Mouse (Mus musculus): ENCODE data around the gene Gnai3. TPM values are rescaled to one million over a fixed set of nuclear protein-coding genes. Genes with fewer than 3 reads are reported as not detected.

Gnai3 gene
- polyA plus RNA-seq, 1 experiment from 2014 or later: 146 TPM

- no peaks in the 10 kb centered on the region for H3K27me3 ChIP-seq (replicated peaks; ENCODE audit: control insufficient read depth, insufficient read depth, low read length)
- DNase-seq (ENCODE audit: low spot score) (no peak), ATAC-seq (replicated peaks; ENCODE audit: low FRiP score) (no peak)
- H3K27ac ChIP-seq (ENCODE audit: low read depth, low read length): no peak overlapping the region
- WGBS: 80% methylated on average over 4 of the region's 4 CpGs
- H3K4me3 ChIP-seq (ENCODE audit: low read depth, low read length): no peak overlapping the region
- H3K36me3 ChIP-seq (ENCODE audit: control insufficient read depth, insufficient read depth, low read length): no peaks in the 10 kb centered on the region; the same call in 1 of the 2 replicates
- H3K4me2 ChIP-seq: no peak overlapping the region
- H3K9me3 ChIP-seq (ENCODE audit: control insufficient read depth, low read length): no peaks in the 10 kb centered on the region
- no peak overlapping the region for H3K9ac ChIP-seq (ENCODE audit: low read depth, low read length)
- peaks cover 5% of the 10 kb centered on the region for H3K4me1 ChIP-seq (replicated peaks; ENCODE audit: control insufficient read depth, insufficient read depth, low read length)
Observed at GRCm38 (mm10) chr3:108140786-108141185, 5.2 kb downstream of the Gnai3 start.

- Histone ChIP-seq H3K4me3 (ENCODE audit: low read depth, low read length) (no peak overlapping the region), H3K27me3 (replicated peaks; ENCODE audit: control insufficient read depth, insufficient read depth, low read length) (no peaks in the 10 kb centered on the region), H3K9me3 (ENCODE audit: control insufficient read depth, low read length) (no peaks in the 10 kb centered on the region), H3K4me1 (replicated peaks; ENCODE audit: control insufficient read depth, insufficient read depth, low read length) (peaks cover 3% of the 10 kb centered on the region; the same call in 1 of the 2 replicates), H3K9ac (ENCODE audit: low read depth, low read length) (no peak overlapping the region), H3K4me2 (no peak overlapping the region), H3K27ac (ENCODE audit: low read depth, low read length) (no peak overlapping the region), H3K36me3 (ENCODE audit: control insufficient read depth, insufficient read depth, low read length) (no peaks in the 10 kb centered on the region; the same call in 1 of the 2 replicates)
- WGBS: 78% methylated on average over 1 of the region's 1 CpGs
- DNase-seq (ENCODE audit: low spot score) (no peak), ATAC-seq (replicated peaks; ENCODE audit: low FRiP score) (no peak)
Observed at GRCm38 (mm10) chr3:108139113-108139512, 6.8 kb downstream of the Gnai3 start.

DNA sequence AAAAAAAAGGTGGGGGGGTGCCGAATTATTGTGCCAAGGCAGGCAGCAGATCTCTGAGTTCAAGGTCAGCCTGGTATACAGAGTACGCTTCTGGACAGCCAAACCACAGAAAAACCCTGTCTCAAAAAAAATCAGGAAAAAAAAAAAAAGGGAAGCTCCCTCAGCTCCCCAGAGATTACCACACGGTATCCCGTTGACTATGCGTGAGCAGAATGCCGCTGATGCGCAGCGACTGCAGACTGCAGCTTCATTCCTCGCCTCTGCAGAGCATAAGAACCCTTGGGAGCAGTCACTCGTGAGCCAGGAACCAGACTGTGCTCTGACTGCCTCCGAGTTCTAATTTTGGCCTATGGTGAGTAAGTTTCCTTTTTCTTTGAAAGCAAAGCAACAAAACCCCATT lies 11.2 kb downstream of the Gnai3 start:
- ATAC-seq (replicated peaks; ENCODE audit: low FRiP score) (no peak), DNase-seq (ENCODE audit: low spot score) (no peak)
- no peak overlapping the region for H3K9ac ChIP-seq (ENCODE audit: low read depth, low read length)
- H3K4me3 ChIP-seq (ENCODE audit: low read depth, low read length): no peak overlapping the region
- no peak overlapping the region for H3K4me2 ChIP-seq
- no peaks in the 10 kb centered on the region; the same call in 1 of the 2 replicates for H3K36me3 ChIP-seq (ENCODE audit: control insufficient read depth, insufficient read depth, low read length)
- H3K4me1 ChIP-seq (replicated peaks; ENCODE audit: control insufficient read depth, insufficient read depth, low read length): peaks cover 30% of the 10 kb centered on the region
- H3K27ac ChIP-seq (ENCODE audit: low read depth, low read length): no peak overlapping the region
- H3K27me3 ChIP-seq (replicated peaks; ENCODE audit: control insufficient read depth, insufficient read depth, low read length): no peaks in the 10 kb centered on the region
- H3K9me3 ChIP-seq (ENCODE audit: control insufficient read depth, low read length): no peaks in the 10 kb centered on the region
- 65% methylated on average over 11 of the region's 11 CpGs for WGBS

- DNase-seq (ENCODE audit: low spot score) (no peak), ATAC-seq (replicated peaks; ENCODE audit: low FRiP score) (no peak)
- no peaks in the 10 kb centered on the region for H3K9me3 ChIP-seq (ENCODE audit: control insufficient read depth, low read length)
- peaks cover 47% of the 10 kb centered on the region for H3K4me1 ChIP-seq (replicated peaks; ENCODE audit: control insufficient read depth, insufficient read depth, low read length)
- H3K9ac ChIP-seq (ENCODE audit: low read depth, low read length): no peak overlapping the region
- no peak overlapping the region for H3K4me2 ChIP-seq
- WGBS: 87% methylated on average over 1 of the region's 1 CpGs
- no peaks in the 10 kb centered on the region; the same call in 1 of the 2 replicates for H3K36me3 ChIP-seq (ENCODE audit: control insufficient read depth, insufficient read depth, low read length)
- H3K27ac ChIP-seq (ENCODE audit: low read depth, low read length): peak overlapping the region; percentile 65; the same call in 1 of the 2 replicates
- no peaks in the 10 kb centered on the region for H3K27me3 ChIP-seq (replicated peaks; ENCODE audit: control insufficient read depth, insufficient read depth, low read length)
- H3K4me3 ChIP-seq (ENCODE audit: low read depth, low read length): no peak overlapping the region
Observed at GRCm38 (mm10) chr3:108132484-108132883, 13.5 kb downstream of the Gnai3 start.

DNA sequence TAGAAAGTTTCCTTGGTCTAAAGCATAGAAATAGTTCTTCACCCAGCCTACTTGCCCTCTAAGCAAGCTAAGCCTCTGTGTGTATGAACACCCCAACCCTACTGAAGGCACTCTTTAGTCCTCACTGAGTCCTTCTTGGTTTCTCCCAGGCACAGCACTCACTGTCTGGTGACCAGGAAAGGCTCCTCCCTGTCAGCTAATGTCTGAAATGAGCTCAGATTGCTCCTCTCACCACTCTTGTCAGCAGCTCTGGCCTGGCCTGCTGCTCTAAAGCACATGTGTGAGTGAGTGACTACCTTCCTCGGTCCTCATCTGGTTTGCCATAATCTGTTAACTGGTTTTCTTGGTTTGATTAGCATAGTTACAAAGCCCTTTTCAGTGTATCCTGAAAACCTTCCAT lies 14.1 kb downstream of the Gnai3 start:
- peaks cover 47% of the 10 kb centered on the region for H3K4me1 ChIP-seq (replicated peaks; ENCODE audit: control insufficient read depth, insufficient read depth, low read length)
- ATAC-seq (replicated peaks; ENCODE audit: low FRiP score): no peak
- H3K4me3 ChIP-seq (ENCODE audit: low read depth, low read length): no peak overlapping the region
- no peak for DNase-seq (ENCODE audit: low spot score)
- H3K9ac ChIP-seq (ENCODE audit: low read depth, low read length): no peak overlapping the region
- no peak overlapping the region for H3K4me2 ChIP-seq
- H3K36me3 ChIP-seq (ENCODE audit: control insufficient read depth, insufficient read depth, low read length): no peaks in the 10 kb centered on the region
- 80% methylated on average over 1 of the region's 1 CpGs for WGBS
- no peaks in the 10 kb centered on the region for H3K27me3 ChIP-seq (replicated peaks; ENCODE audit: control insufficient read depth, insufficient read depth, low read length)
- H3K27ac ChIP-seq (ENCODE audit: low read depth, low read length): peak overlapping the region; percentile 65; the same call in 1 of the 2 replicates
- H3K9me3 ChIP-seq (ENCODE audit: control insufficient read depth, low read length): no peaks in the 10 kb centered on the region

DNA sequence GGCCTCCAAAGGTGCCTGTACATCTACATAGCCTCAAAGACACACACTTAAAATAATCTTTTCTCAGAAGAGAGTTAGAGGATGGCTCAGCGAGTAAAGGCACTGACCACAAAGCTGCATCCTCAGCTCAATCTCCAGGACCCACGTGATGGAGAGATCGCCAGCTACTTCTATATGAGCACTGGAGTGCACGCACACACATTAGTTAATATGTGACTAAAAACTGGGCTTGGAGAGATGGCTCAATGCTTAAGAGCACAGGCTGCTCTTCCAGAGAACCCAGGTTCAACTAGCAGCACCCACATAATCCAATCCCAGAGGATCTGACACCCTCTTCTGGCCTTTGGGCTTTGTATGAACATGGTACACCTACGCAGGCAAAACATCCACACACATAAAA lies 14.7 kb downstream of the Gnai3 start:
- H3K36me3 ChIP-seq (ENCODE audit: control insufficient read depth, insufficient read depth, low read length): no peaks in the 10 kb centered on the region
- peak overlapping the region; percentile 3; the same call in 1 of the 2 replicates for H3K27ac ChIP-seq (ENCODE audit: low read depth, low read length)
- DNase-seq (ENCODE audit: low spot score) (no peak), ATAC-seq (replicated peaks; ENCODE audit: low FRiP score) (no peak)
- H3K4me1 ChIP-seq (replicated peaks; ENCODE audit: control insufficient read depth, insufficient read depth, low read length): peaks cover 50% of the 10 kb centered on the region
- no peak overlapping the region for H3K4me3 ChIP-seq (ENCODE audit: low read depth, low read length)
- H3K4me2 ChIP-seq: no peak overlapping the region
- H3K9ac ChIP-seq (ENCODE audit: low read depth, low read length): peak overlapping the region; percentile 0; the same call in 1 of the 2 replicates
- H3K27me3 ChIP-seq (replicated peaks; ENCODE audit: control insufficient read depth, insufficient read depth, low read length): no peaks in the 10 kb centered on the region
- no peaks in the 10 kb centered on the region for H3K9me3 ChIP-seq (ENCODE audit: control insufficient read depth, low read length)
- 83% methylated on average over 5 of the region's 5 CpGs for WGBS

- Histone ChIP-seq H3K9me3 (ENCODE audit: control insufficient read depth, low read length) (no peaks in the 10 kb centered on the region), H3K27ac (ENCODE audit: low read depth, low read length) (peak overlapping the region; percentile 82), H3K4me1 (replicated peaks; ENCODE audit: control insufficient read depth, insufficient read depth, low read length) (peaks cover 50% of the 10 kb centered on the region), H3K9ac (ENCODE audit: low read depth, low read length) (no peak overlapping the region), H3K4me2 (peak overlapping the region; percentile 56), H3K36me3 (ENCODE audit: control insufficient read depth, insufficient read depth, low read length) (no peaks in the 10 kb centered on the region), H3K27me3 (replicated peaks; ENCODE audit: control insufficient read depth, insufficient read depth, low read length) (no peaks in the 10 kb centered on the region), H3K4me3 (ENCODE audit: low read depth, low read length) (no peak overlapping the region)
- 59% methylated on average over 4 of the region's 4 CpGs for WGBS
- ATAC-seq (replicated peaks; ENCODE audit: low FRiP score) (peak; percentile 79), DNase-seq (ENCODE audit: low spot score) (no peak)
Observed at GRCm38 (mm10) chr3:108129804-108130203, 16.1 kb downstream of the Gnai3 start.

- Histone ChIP-seq H3K27me3 (replicated peaks; ENCODE audit: control insufficient read depth, insufficient read depth, low read length) (no peaks in the 10 kb centered on the region), H3K4me2 (peak overlapping the region; percentile 56), H3K9ac (ENCODE audit: low read depth, low read length) (peak overlapping the region; percentile 56; the same call in 1 of the 2 replicates), H3K4me1 (replicated peaks; ENCODE audit: control insufficient read depth, insufficient read depth, low read length) (peaks cover 50% of the 10 kb centered on the region), H3K9me3 (ENCODE audit: control insufficient read depth, low read length) (no peaks in the 10 kb centered on the region), H3K27ac (ENCODE audit: low read depth, low read length) (peak overlapping the region; percentile 82), H3K4me3 (ENCODE audit: low read depth, low read length) (no peak overlapping the region), H3K36me3 (ENCODE audit: control insufficient read depth, insufficient read depth, low read length) (no peaks in the 10 kb centered on the region)
- ATAC-seq (replicated peaks; ENCODE audit: low FRiP score) (peak; percentile 78), DNase-seq (ENCODE audit: low spot score) (no peak)
- 62% methylated on average over 4 of the region's 4 CpGs for WGBS
Observed at GRCm38 (mm10) chr3:108129367-108129766, 16.6 kb downstream of the Gnai3 start.

- Histone ChIP-seq H3K4me2 (no peak overlapping the region), H3K4me1 (replicated peaks; ENCODE audit: control insufficient read depth, insufficient read depth, low read length) (peaks cover 50% of the 10 kb centered on the region), H3K27ac (ENCODE audit: low read depth, low read length) (peak overlapping the region; percentile 82; the same call in 1 of the 2 replicates), H3K4me3 (ENCODE audit: low read depth, low read length) (no peak overlapping the region), H3K9ac (ENCODE audit: low read depth, low read length) (0 out of 2 replicates have a peak overlapping the region, but pooled peaks have one; percentile 12), H3K36me3 (ENCODE audit: control insufficient read depth, insufficient read depth, low read length) (no peaks in the 10 kb centered on the region), H3K9me3 (ENCODE audit: control insufficient read depth, low read length) (no peaks in the 10 kb centered on the region), H3K27me3 (replicated peaks; ENCODE audit: control insufficient read depth, insufficient read depth, low read length) (no peaks in the 10 kb centered on the region)
- DNase-seq (ENCODE audit: low spot score) (no peak), ATAC-seq (replicated peaks; ENCODE audit: low FRiP score) (no peak)
- WGBS: 68% methylated on average over 5 of the region's 5 CpGs
Observed at GRCm38 (mm10) chr3:108128520-108128919, 17.4 kb downstream of the Gnai3 start.

Measured in liver, embryonic 11.5 days (tissue).